Mouse (Mus musculus): ENCODE data around the gene Ssbp3.

GRCm38 (mm10) chr4:107067151-107067840 lies 156.8 kb downstream of the Ssbp3 start:
- TF ChIP-seq CTCF (IDR thresholded peaks at IDR 0.05; ENCODE audit: insufficient read depth, low read length) (no peak), POLR2A (IDR thresholded peaks at IDR 0.05; ENCODE audit: borderline replicate concordance, extremely low read depth, low read depth, low read length) (no peak)

All from lung, adult 2 months (tissue).